8 mouse cellular contexts compared by ENCODE assay signal in genomic region chr17:33089220-33089949, GRCm38 (mm10). TPM values are rescaled to one million over a fixed set of nuclear protein-coding genes. Genes with fewer than 3 reads are reported as not detected.
A peak's percentile ranks its signal among the peaks of the same experiment; 100 is the strongest.
DNase-seq lines count a peak whose midpoint lies in the region; ATAC-seq lines count a peak whose summit lies in the region.

Gene Zfp563, plus strand, starts transcription at chr17:33089310.

- DNase-seq in adrenal gland, adult (ENCODE audit: inconsistent age in 2 of 2, low spot score in 1 of 2) = peak; percentile 95 to 98
- peak; percentile 93 for DNase-seq in embryo, embryonic 10.5 days (ENCODE audit: low spot score)
- DNase-seq in gastrocnemius, postnatal 14 days = peak; percentile 95
- DNase-seq in left cerebral cortex, postnatal 10 days (ENCODE audit: extremely low spot score in 1 of 2, low spot score in 2 of 2) = peak; percentile 90 to 95
- peak; percentile 93 for DNase-seq in right cerebral cortex, postnatal 25 days
- DNase-seq in urinary bladder, postnatal 4 days (ENCODE audit: low spot score in 2 of 2) = peak; percentile 90 to 91

- intact Hi-C loops in gastrocnemius, postnatal 14 days (cut with DNase I; ENCODE audit: low total_unique reads) = no loop called here
- intact Hi-C loops in left cerebral cortex, postnatal 10 days (cut with DNase I) = no loop called here

- peak; percentile 78 for ATAC-seq in inflammation-experienced regulatory T-cells, adult 6 months
- peak; percentile 93 for ATAC-seq in megakaryocyte-erythroid progenitor cell, adult 5-6 weeks (replicated peaks; ENCODE audit: low FRiP score, low TSS enrichment, poor library complexity, severe bottlenecking)

RNA-seq across cellular contexts. Expression of gene Zfp563, which starts in this region (rescaled TPM):
- 1 to 10 TPM; 3.1 to 4.6 TPM for total RNA-seq in gastrocnemius, postnatal 14 days (2021)
- 1 to 10 TPM; 6.0 to 7.3 (median 6.3) TPM for polyA plus RNA-seq in inflammation-experienced regulatory T-cells, adult 6 months (2017; shearing (Covaris generic))
- 10 to 100 TPM; 17.8 to 18.8 TPM for total RNA-seq in left cerebral cortex, postnatal 10 days (2021)
- 3.7 and 5.2 TPM in 2 replicates for total RNA-seq in megakaryocyte-erythroid progenitor cell, adult 5-6 weeks (2014; fragmentation: Nextera tagmentation)
- 3.9 and 6.8 TPM in 2 replicates for total RNA-seq in megakaryocyte-erythroid progenitor cell, adult 5-6 weeks (2017)

Comparison
In these comparisons a context has a peak if more than half of its experiments do, and no peak if none do; other contexts are left out.
1. Peak in every context shown above with its lines: DNase-seq and ATAC-seq.